Mouse (Mus musculus) gastrocnemius, postnatal 4 days (tissue): ENCODE measurements around the gene Gng2. TPM values are rescaled to one million over a fixed set of nuclear protein-coding genes. Genes with fewer than 3 reads are reported as not detected.
"Not testable (repeated sequence)": the region's sequence is repeated elsewhere in the genome, so short reads cannot be mapped to it uniquely, and the experiment has no call there.

Experiments
- DNase-seq, 2 experiments: peaks; one replicate each; pipeline ENCODE4 v3.0.0; 2021 to 2022; ENCODE audit warnings: low spot score in 2 of 2, mixed read lengths in 2 of 2
- total RNA-seq, 2 experiments: library from RNA; stranded (reverse); gene quantifications; 2 replicates each; pipeline ENCODE4 v1.2.3; 2021

Gene Gng2
- total RNA-seq, 2 experiments from 2014 or later: 28.0 to 34.7 TPM

DNA sequence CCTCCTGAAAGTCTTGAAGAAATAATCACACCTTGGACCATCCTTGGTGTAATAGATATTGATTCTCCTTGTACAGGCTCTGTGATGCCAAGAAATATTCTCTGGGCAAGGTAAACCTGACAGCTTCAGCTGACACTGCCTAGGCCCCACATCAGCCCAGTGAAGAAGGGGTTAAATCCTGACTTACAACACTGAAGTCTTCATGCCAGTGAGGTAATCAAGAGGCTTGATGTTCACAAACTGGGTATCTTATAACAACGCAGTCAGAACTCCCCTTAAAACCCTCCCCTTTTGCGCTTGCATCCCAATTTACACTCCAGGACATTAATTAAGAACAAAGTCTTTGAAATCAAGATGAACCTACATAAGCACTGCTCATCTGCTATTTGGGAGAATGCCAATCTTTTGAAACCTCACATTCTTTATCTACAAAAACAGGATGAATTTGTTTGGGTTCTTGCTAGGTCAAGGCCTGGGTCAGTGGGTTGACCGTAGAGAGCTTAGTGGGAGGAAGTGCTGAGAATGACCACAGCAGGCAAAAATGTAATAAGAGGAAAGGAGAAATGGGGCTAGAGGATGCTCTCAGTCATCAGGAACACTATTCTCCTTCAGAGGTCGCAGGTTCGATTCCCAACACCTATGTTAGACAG lies 110.0 kb downstream of the Gng2 start:
- no peak for DNase-seq

DNA sequence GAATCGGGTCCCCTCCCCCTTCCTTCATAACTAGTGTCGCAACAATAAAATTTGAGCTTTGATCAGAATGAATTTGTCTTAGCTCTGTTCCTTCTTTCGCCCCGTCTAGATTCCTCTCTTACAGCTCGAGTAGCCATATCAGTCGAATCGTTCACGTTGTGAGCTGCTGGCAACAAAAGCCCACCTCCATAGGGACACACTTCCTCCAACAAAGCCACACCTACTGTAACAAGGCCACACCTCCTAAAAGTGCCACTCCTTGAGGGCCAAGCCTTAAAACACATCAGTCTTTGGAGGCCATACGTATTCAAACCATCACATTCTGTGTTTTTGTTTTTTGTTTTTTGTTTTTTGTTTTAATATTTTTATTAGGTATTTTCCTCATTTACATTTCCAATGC lies 112.3 kb downstream of the Gng2 start:
- not testable (repeated sequence) for DNase-seq

DNA sequence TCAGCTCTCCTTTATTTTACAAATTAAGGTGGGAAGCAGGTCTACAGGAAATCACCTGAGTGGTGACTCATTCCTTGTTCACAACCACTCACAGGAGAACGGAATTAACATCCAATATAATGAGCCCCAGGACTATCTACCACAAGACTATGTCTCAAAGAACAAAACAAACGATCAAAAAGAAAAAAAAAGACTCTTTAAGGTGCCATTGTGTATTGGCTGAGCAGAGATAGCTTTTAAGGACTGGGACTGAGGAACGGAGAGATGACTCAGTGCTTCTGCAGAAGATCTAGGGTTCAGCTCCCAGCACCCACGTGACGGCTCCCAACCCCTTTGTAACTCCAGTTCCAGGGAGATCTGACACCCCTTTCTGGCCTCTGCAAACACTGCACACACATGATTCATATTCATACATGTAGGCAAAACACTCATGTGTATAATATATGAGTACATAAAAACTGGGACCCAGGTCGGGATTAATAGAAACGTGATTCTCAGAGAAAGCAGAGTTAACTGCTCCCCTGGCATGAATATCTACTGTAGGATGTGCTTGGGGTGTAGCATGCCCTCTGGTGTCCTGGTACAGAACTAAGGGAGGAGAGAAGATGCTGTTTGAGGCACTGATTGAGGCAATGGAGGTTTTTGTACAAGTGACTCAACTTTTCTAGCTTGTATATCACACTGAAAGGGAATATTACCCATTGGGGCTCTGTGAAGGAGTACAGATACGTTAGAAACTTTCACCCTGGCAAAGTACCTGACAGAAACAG lies 115.9 kb downstream of the Gng2 start:
- DNase-seq: no peak

DNA sequence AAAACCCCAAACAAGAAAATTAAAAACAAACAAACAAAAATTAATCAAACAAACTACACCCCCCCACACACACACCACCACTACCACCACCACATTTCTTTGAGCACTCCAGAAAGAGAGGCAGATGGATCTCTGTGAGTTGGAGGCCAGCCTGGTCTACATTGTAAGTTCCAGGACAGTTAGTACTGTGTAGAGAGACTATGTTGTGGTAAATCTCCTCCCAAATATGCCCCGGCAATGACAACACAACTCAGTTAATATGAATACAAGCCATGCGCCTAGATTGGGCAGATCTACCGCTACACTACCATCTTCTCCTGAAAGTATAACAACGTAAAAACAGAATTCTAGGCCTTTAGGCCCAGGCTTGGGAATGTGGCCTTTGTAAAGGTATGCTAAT lies 117.1 kb downstream of the Gng2 start:
- no peak for DNase-seq

DNA sequence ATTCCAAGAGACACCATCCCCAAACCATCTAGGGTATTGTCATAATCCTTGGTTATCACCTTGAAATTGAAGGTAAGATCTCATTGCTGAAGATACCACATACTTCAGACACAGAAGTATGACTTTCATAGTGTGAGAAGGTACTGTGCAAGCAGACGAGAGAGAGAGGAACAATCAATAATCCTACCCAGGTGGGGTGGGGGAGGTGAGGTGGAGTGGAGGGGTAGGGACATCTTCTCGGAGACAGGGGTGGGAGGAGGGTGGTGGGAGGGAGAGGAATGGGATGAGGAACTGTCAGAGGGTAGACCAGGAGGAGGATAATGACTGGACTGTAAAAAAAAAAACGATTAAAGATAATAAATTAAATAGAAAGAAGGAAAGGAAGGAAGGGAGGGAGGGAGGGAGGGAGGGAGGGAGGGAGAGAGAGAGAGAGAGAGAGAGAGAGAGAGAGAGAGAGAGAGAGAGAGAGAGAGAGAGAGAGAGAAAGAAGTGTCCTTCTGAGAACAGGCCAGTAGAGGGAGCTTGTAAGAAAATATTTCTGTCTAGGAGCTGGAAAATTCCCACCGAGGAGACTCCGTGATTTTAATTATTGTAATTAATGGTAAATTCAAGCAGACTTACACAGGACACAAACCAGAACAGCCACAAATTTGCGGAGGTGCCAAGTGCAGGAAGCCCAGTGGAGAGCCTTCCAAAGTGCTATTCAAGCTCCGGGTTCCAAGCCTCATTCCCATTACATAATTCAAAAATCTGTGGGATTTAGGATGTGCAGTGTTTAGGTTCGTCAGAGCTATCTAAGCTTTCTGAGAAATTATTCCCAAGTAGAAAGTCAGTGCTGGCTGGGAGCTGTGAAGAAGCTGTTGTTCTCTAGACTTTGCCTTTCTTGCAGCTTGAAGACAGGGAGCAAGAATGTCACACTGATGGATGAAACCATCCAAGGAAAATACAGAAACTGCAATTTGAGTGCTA lies 118.3 kb downstream of the Gng2 start:
- DNase-seq: no peak

DNA sequence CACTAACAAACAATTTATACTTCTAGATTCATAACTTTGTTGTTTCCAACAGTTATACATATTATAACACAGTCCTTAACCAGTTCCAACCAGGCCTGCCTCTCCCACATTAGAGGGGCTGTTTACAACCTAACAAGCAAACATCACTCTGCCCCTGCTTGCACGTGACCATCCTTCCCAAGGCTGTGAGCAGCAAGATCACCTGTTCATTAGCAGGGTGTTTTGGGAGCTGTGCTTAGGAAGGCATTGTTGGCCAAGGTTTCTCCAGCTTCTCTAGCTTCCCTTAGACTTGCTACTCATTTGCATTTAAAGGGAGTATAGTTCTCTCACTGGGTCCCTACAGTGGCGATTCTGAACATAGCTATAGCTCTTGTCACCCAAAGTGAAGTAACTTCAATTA lies 119.1 kb downstream of the Gng2 start:
- no peak for DNase-seq

DNA sequence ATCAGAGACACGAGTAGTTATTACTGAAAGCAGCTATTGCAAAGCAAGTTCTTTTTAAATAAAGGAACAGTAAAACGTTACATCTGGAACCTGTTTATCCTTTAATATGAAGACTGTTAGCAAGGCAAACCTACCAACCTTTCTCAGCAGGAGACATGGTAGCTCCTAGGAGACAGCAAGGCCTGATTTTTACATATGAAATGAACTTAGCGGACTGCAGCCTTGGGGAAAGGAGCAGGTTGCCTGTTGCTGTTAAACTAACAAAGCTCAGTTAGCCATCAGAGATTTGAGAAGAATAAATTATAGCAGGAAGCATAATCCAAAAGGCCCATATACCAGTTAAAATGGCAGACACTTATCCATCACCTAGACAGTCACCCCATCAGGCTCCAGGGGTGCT lies 124.0 kb downstream of the Gng2 start:
- DNase-seq: no peak

DNA sequence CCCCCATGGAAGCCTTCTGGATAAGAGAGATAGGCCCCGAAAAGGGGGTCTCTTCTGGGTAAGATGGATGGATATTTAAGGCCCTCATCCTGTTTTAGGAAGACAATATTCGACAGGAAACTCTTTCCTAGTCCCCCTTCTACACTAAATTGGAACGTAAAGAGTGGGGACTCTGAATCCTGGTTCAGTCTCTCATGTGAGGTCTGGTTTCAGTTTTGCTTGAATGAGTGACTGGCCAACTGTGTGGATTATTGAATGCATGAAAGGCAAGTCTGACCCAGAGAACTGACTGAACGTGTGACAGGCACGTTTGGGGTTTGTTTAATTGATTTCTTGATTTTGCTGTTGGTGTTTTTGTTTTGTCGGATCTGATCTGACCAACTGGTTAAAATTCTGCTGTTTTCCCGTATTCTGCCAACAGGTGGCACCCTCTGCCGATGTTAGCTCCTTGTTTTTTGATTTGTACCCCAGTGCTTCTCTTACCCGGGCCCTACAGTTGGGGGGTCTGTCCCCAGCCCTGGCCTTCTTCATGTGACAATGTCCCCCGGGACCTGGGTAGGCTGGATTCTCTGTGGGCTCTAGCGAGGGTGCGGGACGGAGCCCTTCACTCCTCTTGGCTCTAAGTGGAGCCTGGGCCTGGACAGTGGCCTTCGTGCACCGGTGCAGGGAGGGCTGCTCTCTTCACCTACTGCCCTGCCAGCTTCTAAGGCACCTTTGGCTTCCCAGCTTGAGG lies 137.7 kb downstream of the Gng2 start:
- DNase-seq: peak; percentile 32 to 51

DNA sequence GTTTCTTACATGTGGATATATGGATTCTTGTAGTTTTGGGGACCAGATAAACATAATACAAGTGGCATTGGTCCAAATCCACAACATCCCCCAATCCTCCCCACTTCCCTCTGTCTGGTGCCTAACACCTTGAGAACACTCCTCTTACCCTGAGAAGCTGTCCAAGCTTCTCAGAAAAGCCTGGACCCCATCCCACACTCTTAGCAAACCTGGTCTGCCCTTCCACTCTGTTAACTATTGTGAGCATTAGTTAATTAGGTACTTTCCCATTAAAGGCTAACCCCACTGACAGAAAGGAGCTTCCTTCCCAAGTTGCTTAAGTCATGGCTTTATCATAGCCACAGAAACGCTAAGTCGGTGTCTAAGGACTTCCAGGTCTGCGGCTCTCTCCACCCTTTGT lies 141.1 kb downstream of the Gng2 start:
- DNase-seq: no peak

DNA sequence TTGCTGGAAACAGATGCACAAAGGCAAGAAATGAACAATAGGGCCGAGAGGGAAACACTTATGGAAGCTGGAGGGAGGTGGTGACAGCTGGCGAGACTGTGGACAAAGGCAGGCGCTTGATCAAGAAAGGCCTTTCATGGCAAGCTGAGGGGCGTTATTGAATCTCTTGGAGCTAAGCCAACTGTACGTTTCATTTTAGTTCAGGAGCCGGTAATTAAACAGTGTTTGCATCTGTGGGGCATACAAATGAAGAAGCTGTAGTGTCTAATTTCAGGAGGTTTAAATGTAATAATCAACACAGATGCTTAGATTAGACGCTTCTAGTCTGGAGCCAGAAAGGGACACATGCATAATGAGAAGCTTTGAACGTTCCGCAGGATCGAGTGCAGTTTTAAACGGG lies 151.9 kb downstream of the Gng2 start:
- no peak for DNase-seq

DNA sequence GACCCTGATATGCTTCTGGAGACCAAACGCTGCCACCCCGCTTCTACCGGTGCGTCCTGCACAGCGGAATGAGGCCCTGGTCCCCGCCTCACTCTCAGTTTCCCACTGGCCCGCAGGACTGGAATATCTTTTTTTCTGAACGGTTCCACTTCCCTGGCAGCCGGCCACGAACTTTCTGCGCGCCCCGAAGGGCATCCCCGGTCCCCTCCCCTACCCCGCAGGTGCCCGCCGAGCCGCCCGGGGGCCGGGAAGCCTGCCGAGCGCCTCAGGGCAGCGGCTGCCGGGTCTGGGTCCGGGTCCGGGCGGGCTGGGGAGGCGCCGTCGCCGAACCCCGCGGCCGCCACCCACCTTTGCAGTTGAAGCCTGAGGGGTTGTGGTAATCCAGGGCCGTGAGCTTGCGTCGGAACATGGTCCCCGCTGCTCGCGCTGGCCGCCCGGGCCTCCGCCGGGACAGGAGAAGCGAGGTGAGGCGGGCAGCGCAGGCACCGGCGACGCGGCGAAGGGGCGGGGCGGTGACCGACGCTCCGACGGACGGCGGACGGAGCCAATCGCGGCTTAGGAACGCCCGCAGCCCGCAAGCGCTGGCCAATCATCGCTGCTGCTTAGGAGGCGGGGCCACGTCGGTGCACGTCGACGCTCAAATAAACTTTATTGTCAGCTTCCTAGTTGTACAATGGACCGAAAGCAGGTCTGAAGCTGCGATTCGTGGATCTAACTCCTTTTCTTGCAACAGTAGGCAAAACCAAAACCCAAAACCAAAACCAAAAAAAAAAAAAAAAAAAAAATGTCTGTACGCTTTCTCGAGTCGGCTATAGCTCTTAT lies 153.9 kb downstream of the Gng2 start, which contains the start of gene Rtraf:
TSS of gene Rtraf (minus strand) at position 504 of the 822 bp plus-strand sequence.
- DNase-seq: peak; percentile 91 to 94

Other genes starting within 250 kb of the Gng2 start
- gene Nid2, start 226.4 kb downstream of the Gng2 start, total RNA-seq: 100 to 1,000 TPM; 148 to 156 TPM
- gene Rtraf, start 153.8 kb downstream of the Gng2 start, total RNA-seq: 10 to 100 TPM; 85.1 to 86.9 TPM
- gene Saysd1, start 160.9 kb upstream of the Gng2 start, total RNA-seq: 1 to 10 TPM; 2.6 to 2.9 TPM
- gene Kcnk5, start 204.2 kb upstream of the Gng2 start, total RNA-seq: 1 to 10 TPM; 1.6 to 2.9 TPM